Mouse (Mus musculus) olfactory bulb, adult 2 months (tissue): Measurements from ENCODE around the gene Mylk4.

ENCODE experiments used
- CTCF ChIP-seq: fragments of 200-500 bp; IDR thresholded peaks from 2 replicates; pipeline ENCODE4 v1.5.1; 2012; ENCODE audit warnings: low read depth, mild to moderate bottlenecking, low read length, moderate library complexity; ENCODE audit not compliant: insufficient read depth
- POLR2A ChIP-seq: fragments of 200-500 bp; IDR thresholded peaks from 2 replicates; pipeline ENCODE4 v1.6.1; 2012; ENCODE audit warnings: mild to moderate bottlenecking, low read depth, low read length, moderate library complexity; ENCODE audit not compliant: insufficient read depth

- TF ChIP-seq POLR2A = no peak
- TF ChIP-seq CTCF = no peak
Observed at GRCm38 (mm10) chr13:32721717-32722116, 62.0 kb downstream of the Mylk4 start.
